Mouse (Mus musculus): ENCODE data around the gene Lyrm7. TPM values are rescaled to one million over a fixed set of nuclear protein-coding genes. Genes with fewer than 3 reads are reported as not detected.
"Not testable (repeated sequence)": the region's sequence is repeated elsewhere in the genome, so short reads cannot be mapped to it uniquely, and the experiment has no call there.

The Lyrm7 gene
- polyA plus RNA-seq, 1 experiment: 11.4 TPM

- Histone ChIP-seq H3K4me3 (replicated peaks; ENCODE audit: control insufficient read depth, low read depth, low read length) (no peak overlapping the region), H3K4me1 (ENCODE audit: control insufficient read depth, insufficient read depth, low read length) (no peaks in the 10 kb centered on the region; the same call in 1 of the 2 replicates), H3K27ac (ENCODE audit: control insufficient read depth, insufficient read depth, low read depth, low read length, poor library complexity) (no peak overlapping the region)
- 76% methylated on average over 5 of the region's 5 CpGs for WGBS
- TF ChIP-seq CTCF (IDR thresholded peaks at IDR 0.05; ENCODE audit: control insufficient read depth, insufficient read depth, low read length) (no peak), POLR2A (IDR thresholded peaks at IDR 0.05; ENCODE audit: borderline replicate concordance, control insufficient read depth, low read depth, low read length) (no peak)
Observed at GRCm38 (mm10) chr11:54903339-54903738, 42.6 kb upstream of the Lyrm7 start.

- WGBS: 15% methylated on average over 45 of the region's 45 CpGs
- TF ChIP-seq CTCF (IDR thresholded peaks at IDR 0.05; ENCODE audit: control insufficient read depth, insufficient read depth, low read length): no peak
- TF ChIP-seq POLR2A (IDR thresholded peaks at IDR 0.05; ENCODE audit: borderline replicate concordance, control insufficient read depth, low read depth, low read length): peak; percentile 24; the same call in 1 of the 2 replicates
- H3K4me3 ChIP-seq (replicated peaks; ENCODE audit: control insufficient read depth, low read depth, low read length): peak within 1 kb of the TSS; percentile 26
Observed at GRCm38 (mm10) chr11:54902333-54903323, 41.9 kb upstream of the Lyrm7 start, which contains the start of gene Gpx3. Gene Gpx3 (plus strand): TSS chr11:54902453.

GRCm38 (mm10) chr11:54899657-54900056, 38.9 kb upstream of the Lyrm7 start:
- 82% methylated on average over 4 of the region's 4 CpGs for WGBS

More at GRCm38 (mm10) chr11:54902333-54903323, 41.9 kb upstream of the Lyrm7 start, which contains the start of gene Gpx3:
- Histone ChIP-seq H3K27ac (ENCODE audit: control insufficient read depth, insufficient read depth, low read depth, low read length, poor library complexity) (no peak within 1 kb of the TSS), H3K4me1 (ENCODE audit: control insufficient read depth, insufficient read depth, low read length) (no peaks in the 10 kb centered on the region; the same call in 1 of the 2 replicates)

GRCm38 (mm10) chr11:54897470-54897869, 36.8 kb upstream of the Lyrm7 start:
- no peak overlapping the region for H3K27ac ChIP-seq (ENCODE audit: control insufficient read depth, insufficient read depth, low read depth, low read length, poor library complexity)
- no peak overlapping the region for H3K4me3 ChIP-seq (replicated peaks; ENCODE audit: control insufficient read depth, low read depth, low read length)
- WGBS: 85% methylated on average over 5 of the region's 5 CpGs
- no peak for TF ChIP-seq POLR2A (IDR thresholded peaks at IDR 0.05; ENCODE audit: borderline replicate concordance, control insufficient read depth, low read depth, low read length)
- TF ChIP-seq CTCF (IDR thresholded peaks at IDR 0.05; ENCODE audit: control insufficient read depth, insufficient read depth, low read length): no peak
- H3K4me1 ChIP-seq (ENCODE audit: control insufficient read depth, insufficient read depth, low read length): no peaks in the 10 kb centered on the region; the same call in 1 of the 2 replicates

More at GRCm38 (mm10) chr11:54899657-54900056, 38.9 kb upstream of the Lyrm7 start:
- Histone ChIP-seq H3K4me1 (ENCODE audit: control insufficient read depth, insufficient read depth, low read length) (no peaks in the 10 kb centered on the region; the same call in 1 of the 2 replicates), H3K4me3 (replicated peaks; ENCODE audit: control insufficient read depth, low read depth, low read length) (no peak overlapping the region), H3K27ac (ENCODE audit: control insufficient read depth, insufficient read depth, low read depth, low read length, poor library complexity) (no peak overlapping the region)
- TF ChIP-seq POLR2A (IDR thresholded peaks at IDR 0.05; ENCODE audit: borderline replicate concordance, control insufficient read depth, low read depth, low read length) (no peak), CTCF (IDR thresholded peaks at IDR 0.05; ENCODE audit: control insufficient read depth, insufficient read depth, low read length) (no peak)

- 84% methylated on average over 3 of the region's 3 CpGs for WGBS
- H3K4me1 ChIP-seq (ENCODE audit: control insufficient read depth, insufficient read depth, low read length); H3K27ac ChIP-seq (ENCODE audit: control insufficient read depth, insufficient read depth, low read depth, low read length, poor library complexity): not testable (repeated sequence)
Observed at GRCm38 (mm10) chr11:54896646-54897045, 35.9 kb upstream of the Lyrm7 start.

GRCm38 (mm10) chr11:54894589-54894988, 33.9 kb upstream of the Lyrm7 start:
- Histone ChIP-seq H3K27ac (ENCODE audit: control insufficient read depth, insufficient read depth, low read depth, low read length, poor library complexity) (no peak overlapping the region), H3K4me3 (replicated peaks; ENCODE audit: control insufficient read depth, low read depth, low read length) (no peak overlapping the region), H3K4me1 (ENCODE audit: control insufficient read depth, insufficient read depth, low read length) (no peaks in the 10 kb centered on the region)
- TF ChIP-seq POLR2A (IDR thresholded peaks at IDR 0.05; ENCODE audit: borderline replicate concordance, control insufficient read depth, low read depth, low read length) (no peak), CTCF (IDR thresholded peaks at IDR 0.05; ENCODE audit: control insufficient read depth, insufficient read depth, low read length) (no peak)
- 86% methylated on average over 9 of the region's 9 CpGs for WGBS

More at GRCm38 (mm10) chr11:54896646-54897045, 35.9 kb upstream of the Lyrm7 start:
- not testable (repeated sequence) for H3K4me3 ChIP-seq (replicated peaks; ENCODE audit: control insufficient read depth, low read depth, low read length)

- H3K4me1 ChIP-seq (ENCODE audit: control insufficient read depth, insufficient read depth, low read length): no peaks in the 10 kb centered on the region
- TF ChIP-seq CTCF (IDR thresholded peaks at IDR 0.05; ENCODE audit: control insufficient read depth, insufficient read depth, low read length) (no peak), POLR2A (IDR thresholded peaks at IDR 0.05; ENCODE audit: borderline replicate concordance, control insufficient read depth, low read depth, low read length) (no peak)
- H3K4me3 ChIP-seq (replicated peaks; ENCODE audit: control insufficient read depth, low read depth, low read length): no peak overlapping the region
- H3K27ac ChIP-seq (ENCODE audit: control insufficient read depth, insufficient read depth, low read depth, low read length, poor library complexity): no peak overlapping the region
- WGBS: 76% methylated on average over 7 of the region's 7 CpGs
Observed at GRCm38 (mm10) chr11:54892091-54892490, 31.4 kb upstream of the Lyrm7 start.

- TF ChIP-seq POLR2A (IDR thresholded peaks at IDR 0.05; ENCODE audit: borderline replicate concordance, control insufficient read depth, low read depth, low read length) (no peak), CTCF (IDR thresholded peaks at IDR 0.05; ENCODE audit: control insufficient read depth, insufficient read depth, low read length) (no peak)
- H3K27ac ChIP-seq (ENCODE audit: control insufficient read depth, insufficient read depth, low read depth, low read length, poor library complexity): no peak overlapping the region
- WGBS: 84% methylated on average over 5 of the region's 5 CpGs
- no peak overlapping the region for H3K4me3 ChIP-seq (replicated peaks; ENCODE audit: control insufficient read depth, low read depth, low read length)
- H3K4me1 ChIP-seq (ENCODE audit: control insufficient read depth, insufficient read depth, low read length): no peaks in the 10 kb centered on the region
Observed at GRCm38 (mm10) chr11:54891341-54891740, 30.6 kb upstream of the Lyrm7 start.

All from bone marrow, adult 2 months (tissue).